Mouse (Mus musculus) small intestine, adult 2 months (tissue): Measurements from ENCODE around the gene Pde4d.

ENCODE experiments used
- CTCF ChIP-seq: fragments of 200-500 bp; IDR thresholded peaks from 2 replicates; pipeline ENCODE4 v1.5.1; 2012; ENCODE audit warnings: low read depth, mild to moderate bottlenecking, control low read depth, inconsistent platforms, low read length, moderate library complexity, mixed read lengths; ENCODE audit not compliant: insufficient replicate concordance, insufficient read length; ENCODE audit errors: extremely low read depth
- POLR2A ChIP-seq: fragments of 200-500 bp; IDR thresholded peaks from 2 replicates; pipeline ENCODE4 v1.6.1; 2012; ENCODE audit warnings: low read depth, mild to moderate bottlenecking, control low read depth, inconsistent platforms, low read length, moderate library complexity

DNA sequence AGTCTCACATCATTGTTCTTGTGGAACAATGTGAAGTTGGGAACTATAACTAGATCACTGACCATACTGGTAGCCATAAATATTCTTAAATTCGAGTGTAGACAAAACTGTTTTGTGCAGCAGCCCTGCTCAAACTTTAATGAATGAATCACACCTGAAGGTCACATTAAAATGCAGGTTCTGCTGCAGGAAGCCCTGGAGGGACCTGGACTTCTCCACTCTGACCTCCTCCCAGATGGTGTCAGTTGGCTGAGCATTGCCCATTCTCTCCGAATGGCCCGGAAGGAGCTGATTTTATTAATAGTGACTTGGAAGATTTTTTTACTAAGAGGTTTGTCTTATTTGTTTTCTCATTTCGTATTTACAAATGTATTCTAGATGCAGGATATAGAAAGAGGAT, 624.3 kb downstream of the Pde4d start:
- TF ChIP-seq CTCF (no peak), POLR2A (no peak)
